Mouse (Mus musculus) heart, postnatal 0 days (tissue): ENCODE results near the gene Flt1. TPM values are rescaled to one million over a fixed set of nuclear protein-coding genes. Genes with fewer than 3 reads are reported as not detected.

Experiments used
- ATAC-seq: fragments of 200-750 bp; cut with Nextera tagmentation; 2 replicates; pipeline ENCODE4 v1.8.0; 2017; ENCODE audit warnings: low read depth, moderate number of reproducible peaks, moderate library complexity; ENCODE audit not compliant: insufficient read depth
- DNase-seq: peaks from one replicate; pipeline ENCODE4 v3.0.0-alpha.2; 2016; ENCODE audit warnings: low spot score
- H3K27ac ChIP-seq: fragments of 300-500 bp; sonication (generic); 2 replicates; pipeline ENCODE4 v1.5.1; 2014; ENCODE audit warnings: low read depth, mild to moderate bottlenecking
- H3K27me3 ChIP-seq: fragments of 300-500 bp; sonication (generic); 2 replicates; pipeline ENCODE4 v1.6.1; 2014; ENCODE audit warnings: low read length, mixed read lengths; ENCODE audit not compliant: control insufficient read depth, insufficient read depth
- H3K36me3 ChIP-seq: fragments of 300-500 bp; sonication (generic); replicated peaks from 2 replicates; pipeline ENCODE4 v1.6.1; 2014; ENCODE audit warnings: low read length, mixed read lengths; ENCODE audit not compliant: control insufficient read depth, insufficient read depth
- H3K4me1 ChIP-seq: fragments of 300-500 bp; sonication (generic); 2 replicates; pipeline ENCODE4 v1.6.1; 2014; ENCODE audit warnings: antibody characterized with exemption; ENCODE audit not compliant: control insufficient read depth, insufficient read depth
- H3K4me2 ChIP-seq: fragments of 300-500 bp; sonication (generic); 2 replicates; pipeline ENCODE4 v1.6.1; 2014; ENCODE audit warnings: low read depth, mild to moderate bottlenecking, low read length, moderate library complexity
- H3K4me3 ChIP-seq: fragments of 300-500 bp; sonication (generic); 2 replicates; pipeline ENCODE4 v1.5.1; 2014; ENCODE audit warnings: low read depth, low read length
- H3K9ac ChIP-seq: fragments of 300-500 bp; sonication (generic); replicated peaks from 2 replicates; pipeline ENCODE4 v1.6.1; 2014; ENCODE audit warnings: low read depth, low read length, mixed read lengths
- H3K9me3 ChIP-seq: fragments of 300-500 bp; sonication (generic); replicated peaks from 2 replicates; pipeline ENCODE4 v1.6.1; 2016; ENCODE audit warnings: low read length; ENCODE audit not compliant: control insufficient read depth
- CTCF ChIP-seq: IDR thresholded peaks from 2 replicates; pipeline ENCODE4 v1.5.1; 2016; ENCODE audit warnings: antibody characterized with exemption, control low read depth, low read depth
- EP300 ChIP-seq: IDR thresholded peaks from 2 replicates; pipeline ENCODE4 v1.6.1; 2016; ENCODE audit warnings: antibody characterized with exemption, low read depth
- WGBS: fragments of 180-500 bp; shearing (Covaris S2); extraction: QIAGEN DNeasy Blood & Tissue Kit; methylation state at CpG from one replicate; pipeline ENCODE4 v1.1.7; 2014; 5-methylcytosine and 5-hydroxymethylcytosine counted together
- polyA plus RNA-seq: library from polyadenylated mRNA; unstranded; fragments of >200 nt; fragmentation: Nextera tagmentation; extraction: Ambion mirVana; gene quantifications from 2 replicates; pipeline ENCODE4 v1.2.1, GENCODE M21; 2015
- total RNA-seq: library from RNA; depleted of rRNA; stranded (reverse); fragments of >200 nt; gene quantifications from 2 replicates; pipeline ENCODE4 v1.2.3, GENCODE M21; 2014; ENCODE audit warnings: low replicate concordance

Gene Flt1
- total and polyA plus RNA-seq, 2 experiments from 2014 or later = 11.8 to 39.1 TPM

DNA sequence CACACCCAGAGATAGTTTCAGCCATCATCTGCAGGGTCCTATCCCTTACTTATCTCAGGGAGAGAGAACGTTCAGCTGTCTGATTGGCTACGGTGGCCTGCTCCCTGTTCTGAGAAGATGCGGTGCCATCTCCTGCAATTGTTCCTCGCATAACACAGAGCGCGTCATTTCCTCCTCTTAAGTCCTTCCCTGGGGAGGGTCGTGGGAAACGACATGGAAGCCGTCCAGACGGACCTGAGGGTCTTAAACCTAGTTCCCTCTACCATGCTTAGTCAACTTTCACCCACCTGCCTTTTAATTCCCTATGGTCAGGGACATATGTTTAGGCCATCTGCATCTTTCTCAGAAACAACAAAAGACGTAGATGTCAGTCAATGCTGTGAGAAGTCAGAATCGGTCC is 46.5 kb downstream of the Flt1 start:
- H3K9ac ChIP-seq = no peak overlapping the region
- WGBS = 79% methylated on average over 12 of the region's 12 CpGs
- no peak overlapping the region for H3K27ac ChIP-seq
- DNase-seq = no peak
- H3K4me3 ChIP-seq = no peak overlapping the region
- H3K4me1 ChIP-seq = no peaks in the 10 kb centered on the region
- H3K4me2 ChIP-seq = no peak overlapping the region
- H3K27me3 ChIP-seq = no peaks in the 10 kb centered on the region
- no peak for ATAC-seq
- 0 out of 2 replicates have a peak, but pooled peaks cover 6% of the 10 kb centered on the region for H3K36me3 ChIP-seq
- no peak for TF ChIP-seq CTCF
- H3K9me3 ChIP-seq = no peaks in the 10 kb centered on the region

DNA sequence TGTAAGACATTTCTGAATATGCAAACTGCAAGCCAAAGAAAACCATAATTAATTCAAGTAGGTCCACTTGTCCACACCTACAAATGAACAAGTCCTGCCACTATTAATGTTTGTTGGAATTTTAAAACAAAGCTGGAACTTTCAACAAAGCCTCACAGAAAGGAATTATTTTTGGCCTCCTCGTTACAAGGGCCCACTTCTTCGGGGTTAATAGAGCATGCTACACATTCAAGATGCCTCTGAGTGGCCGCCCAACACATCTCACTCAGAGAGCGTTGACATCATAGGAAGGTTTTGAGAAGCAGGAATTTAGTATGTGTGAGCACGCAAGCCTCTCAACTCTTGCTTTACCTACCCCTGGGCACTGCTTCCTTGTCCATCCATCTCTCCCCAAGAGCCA is 50.0 kb downstream of the Flt1 start:
- no peak for DNase-seq
- Histone ChIP-seq H3K4me2 (no peak overlapping the region), H3K27me3 (no peaks in the 10 kb centered on the region), H3K9ac (no peak overlapping the region), H3K36me3 (0 out of 2 replicates have a peak, but pooled peaks cover 6% of the 10 kb centered on the region), H3K4me3 (no peak overlapping the region), H3K9me3 (no peaks in the 10 kb centered on the region), H3K27ac (no peak overlapping the region), H3K4me1 (no peaks in the 10 kb centered on the region)
- no peak for TF ChIP-seq CTCF
- TF ChIP-seq EP300 = no peak
- no peak for ATAC-seq
- WGBS = 54% methylated on average over 5 of the region's 5 CpGs

DNA sequence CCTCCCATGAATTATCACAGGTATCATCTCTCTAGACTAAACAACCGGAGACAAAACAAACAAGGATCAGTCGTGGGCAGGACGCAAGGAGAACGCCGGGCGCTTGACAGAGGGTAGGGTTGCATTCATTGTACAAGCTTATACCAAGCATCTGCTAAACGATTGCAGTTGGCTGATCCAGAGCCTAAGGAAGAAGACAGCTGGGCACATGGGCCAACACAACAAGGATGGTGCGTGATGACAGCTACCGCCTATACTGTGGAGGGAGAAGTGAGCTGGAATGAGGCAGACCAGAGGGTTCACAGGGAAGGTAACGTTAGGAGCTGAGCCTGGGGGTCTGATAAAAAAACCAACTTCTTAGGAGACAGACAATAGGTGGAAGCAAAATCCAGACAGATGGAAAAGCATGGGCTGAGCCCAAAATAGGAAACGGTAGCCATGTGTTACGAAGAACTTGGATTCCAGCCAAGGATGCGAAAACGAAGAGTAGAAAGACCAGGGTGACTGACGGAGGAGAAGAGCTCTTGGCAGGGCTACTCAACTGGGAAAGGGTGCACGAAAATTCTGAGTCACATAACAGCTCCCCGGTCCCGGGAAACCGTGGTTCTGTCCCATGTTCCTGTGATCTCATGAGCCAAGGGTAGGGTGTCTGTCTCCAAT is 53.9 kb downstream of the Flt1 start:
- H3K4me3 ChIP-seq = no peak overlapping the region
- 52% methylated on average over 19 of the region's 19 CpGs for WGBS
- H3K27me3 ChIP-seq = no peaks in the 10 kb centered on the region
- 0 out of 2 replicates have a peak, but pooled peaks cover 9% of the 10 kb centered on the region for H3K36me3 ChIP-seq
- H3K4me2 ChIP-seq = no peak overlapping the region
- H3K9me3 ChIP-seq = no peaks in the 10 kb centered on the region
- DNase-seq = peak; percentile 53
- no peaks in the 10 kb centered on the region for H3K4me1 ChIP-seq
- H3K9ac ChIP-seq = no peak overlapping the region
- ATAC-seq = peak; percentile 51
- TF ChIP-seq CTCF (no peak), EP300 (no peak)
- H3K27ac ChIP-seq = 0 out of 2 replicates have a peak overlapping the region, but pooled peaks have one; percentile 44

DNA sequence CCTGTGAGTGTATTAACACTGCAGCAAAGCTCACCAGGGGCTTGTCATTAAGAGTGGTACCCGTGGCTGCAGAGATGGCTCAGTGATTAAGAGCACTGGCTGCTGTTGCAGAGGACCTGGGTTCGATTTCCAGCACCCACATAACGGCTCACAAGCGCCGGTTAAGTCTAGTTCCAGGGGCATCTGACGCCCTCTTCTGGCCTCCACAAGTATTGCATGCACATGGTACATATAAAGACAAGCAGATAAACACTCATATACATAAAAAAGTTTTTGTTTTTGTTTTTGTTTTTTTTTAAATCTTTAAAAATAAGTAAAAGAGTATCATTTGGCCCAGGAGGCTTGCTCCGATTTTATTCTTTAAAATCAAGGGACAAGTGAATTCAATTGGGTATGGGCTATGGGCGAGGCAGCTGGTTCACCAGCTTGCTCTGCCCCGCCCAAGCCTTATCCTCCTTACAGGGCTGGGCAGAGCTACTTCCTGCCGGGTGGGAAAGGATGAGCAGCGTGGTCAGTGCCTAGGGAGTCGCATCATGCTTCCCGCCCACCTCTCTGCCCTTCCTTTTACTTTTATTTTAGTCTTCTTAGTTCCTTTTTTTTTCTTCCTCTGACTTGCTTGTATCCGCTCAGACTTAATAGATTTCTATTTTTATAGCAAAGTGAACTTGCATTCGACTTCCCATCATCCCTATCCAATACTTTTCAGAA is 57.0 kb downstream of the Flt1 start:
- Histone ChIP-seq H3K9ac (no peak overlapping the region), H3K4me2 (no peak overlapping the region), H3K9me3 (no peaks in the 10 kb centered on the region), H3K4me1 (no peaks in the 10 kb centered on the region), H3K4me3 (no peak overlapping the region), H3K27me3 (no peaks in the 10 kb centered on the region), H3K27ac (no peak overlapping the region), H3K36me3 (0 out of 2 replicates have a peak, but pooled peaks cover 3% of the 10 kb centered on the region)
- TF ChIP-seq CTCF (no peak), EP300 (no peak)
- ATAC-seq (no peak), DNase-seq (no peak)
- 81% methylated on average over 15 of the region's 15 CpGs for WGBS

- no peak for DNase-seq
- TF ChIP-seq EP300 = no peak
- no peak for TF ChIP-seq CTCF
- no peak for ATAC-seq
- Histone ChIP-seq H3K36me3 (0 out of 2 replicates have a peak, but pooled peaks cover 3% of the 10 kb centered on the region), H3K4me1 (no peaks in the 10 kb centered on the region), H3K9ac (no peak overlapping the region), H3K27ac (no peak overlapping the region), H3K27me3 (no peaks in the 10 kb centered on the region), H3K4me3 (no peak overlapping the region), H3K9me3 (no peaks in the 10 kb centered on the region), H3K4me2 (no peak overlapping the region)
- WGBS = 90% methylated on average over 13 of the region's 13 CpGs
These were observed 59.9 kb downstream of the Flt1 start for GRCm38 (mm10) chr5:147665946-147666345.
